Mouse (Mus musculus): ENCODE results near the gene Ccdc13.

DNA sequence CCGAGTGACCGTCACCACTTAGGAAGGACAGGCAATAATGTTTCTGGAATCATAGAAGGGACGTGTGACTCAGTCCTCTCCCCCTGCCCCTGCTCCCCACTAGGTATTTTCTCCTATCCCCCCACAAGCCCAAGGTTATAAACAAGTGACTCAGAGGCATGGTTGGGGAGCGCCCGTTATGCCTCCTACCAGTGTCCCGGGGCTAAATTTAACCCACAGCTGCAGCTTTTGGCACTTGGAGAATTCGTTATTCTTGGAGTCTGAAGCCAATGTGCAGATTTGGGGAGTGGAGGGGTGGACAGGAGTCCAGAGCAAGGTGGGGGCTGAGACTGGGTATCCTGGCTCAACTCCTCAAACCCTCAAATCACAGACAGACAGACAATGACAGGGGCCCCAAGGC, 62.8 kb downstream of the Ccdc13 start:
- TF ChIP-seq CTCF (conservative IDR thresholded peaks at IDR 0.05; ENCODE audit: insufficient read depth, insufficient read length, low read depth, low read length), result no peak
- TF ChIP-seq POLR2A (IDR thresholded peaks at IDR 0.05; ENCODE audit: low read depth, low read length), result no peak

Data from kidney, adult 2 months (tissue).